Mouse (Mus musculus) ES-Bruce4 (cell line): ENCODE measurements at regions not wholly inside any gene's neighbourhood (a gene's known extent, or its start where the extent isn't known, plus 50 kb on each side); places are given as distances from the start of the nearest gene placed in this dataset.

Experiments
- CTCF ChIP-seq: IDR thresholded peaks from one replicate; pipeline ENCODE4 v1.8.1; 2011; ENCODE audit warnings: low read depth, low read length
- POLR2A ChIP-seq: IDR thresholded peaks from one replicate; pipeline ENCODE4 v1.8.1; 2011; ENCODE audit warnings: low read length; ENCODE audit not compliant: insufficient read depth

DNA sequence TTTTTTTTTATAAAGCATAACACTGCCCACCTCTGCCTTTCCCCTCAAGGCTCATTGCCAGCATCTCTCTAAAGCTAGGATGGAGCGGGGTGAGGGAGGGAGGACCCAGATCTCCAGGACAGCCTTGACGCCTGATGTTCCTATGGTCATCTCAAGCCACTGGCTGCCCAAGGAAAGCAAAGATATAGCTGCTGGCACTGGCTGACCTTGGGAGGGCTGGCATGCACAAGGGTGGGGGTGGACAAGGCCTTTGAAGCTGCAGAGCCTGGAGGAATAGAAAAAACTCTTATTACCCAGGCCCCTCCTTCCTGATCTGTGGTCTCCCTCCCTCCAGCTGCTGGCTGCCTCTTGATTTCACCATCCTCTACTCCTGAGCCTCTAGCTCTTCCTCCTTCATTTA lies 50.2 kb upstream of the Mrps22 start:
- TF ChIP-seq CTCF (no peak), POLR2A (no peak)
